Mouse (Mus musculus) c-Kit-negative CD71-positive TER-119-positive erythroid progenitor cells, embryonic 14.5 days (primary cell): ENCODE data around the gene Cnot8.
A peak's percentile ranks its signal among the peaks of the same experiment; 100 is the strongest.

Source experiments
- DNase-seq: peaks from one replicate; pipeline ENCODE4 v3.0.0-alpha.2; 2013; ENCODE audit warnings: low read depth, low spot score

Cnot8 gene

DNA sequence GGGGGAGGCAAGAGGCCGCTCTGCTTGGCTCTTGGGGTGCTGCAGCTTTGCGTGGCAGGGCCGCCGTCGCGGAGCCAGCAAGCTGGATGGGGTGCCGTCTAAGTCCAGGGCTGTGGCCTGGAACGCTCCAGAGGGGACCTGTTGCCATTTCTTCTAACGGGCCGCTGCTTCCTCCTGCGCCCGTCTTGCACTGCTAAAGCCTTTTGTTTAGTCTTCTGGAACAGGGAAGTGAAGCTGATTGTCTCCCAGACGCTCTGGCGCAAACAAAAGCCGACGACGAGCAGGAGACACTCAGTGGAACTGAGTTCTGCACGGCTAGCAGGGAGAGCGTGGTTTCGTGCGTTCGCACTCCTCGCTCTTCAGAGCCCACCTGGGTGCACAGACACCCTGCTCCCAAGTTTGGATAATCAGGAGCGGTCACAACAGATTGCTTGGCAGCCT is 418 bp downstream of the Cnot8 start:
- DNase-seq: peak; percentile 24

GRCm38 (mm10) chr11:58107009-58107408 is 3.1 kb downstream of the Cnot8 start:
- no peak for DNase-seq

- DNase-seq: no peak
Observed at GRCm38 (mm10) chr11:58107664-58108337, 3.8 kb downstream of the Cnot8 start.

DNA sequence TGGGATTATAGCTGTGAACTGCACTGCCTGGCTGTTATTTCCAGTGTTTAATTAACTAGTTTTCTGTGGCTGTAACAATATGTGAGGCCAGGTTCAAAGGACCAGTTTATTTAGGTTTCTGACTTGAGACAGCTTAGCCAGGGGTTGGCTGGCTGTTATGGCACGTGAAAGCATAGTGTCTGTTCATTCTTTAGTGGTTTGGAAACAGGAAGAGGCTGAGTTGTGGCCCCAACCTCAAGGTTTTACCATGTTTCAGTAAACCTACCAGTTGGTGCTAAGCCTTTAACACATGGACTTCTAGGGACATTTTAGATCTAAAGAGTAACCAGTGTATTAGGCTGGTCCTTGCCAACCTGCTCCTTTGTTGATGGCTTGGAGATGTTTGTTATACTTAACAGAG is 12.6 kb downstream of the Cnot8 start:
- no peak for DNase-seq

GRCm38 (mm10) chr11:58117044-58117652 is 13.2 kb downstream of the Cnot8 start:
- DNase-seq: no peak

- no peak for DNase-seq
Observed at GRCm38 (mm10) chr11:58120655-58121054, 16.7 kb downstream of the Cnot8 start.

- DNase-seq: no peak
Observed at GRCm38 (mm10) chr11:58121351-58121750, 17.4 kb downstream of the Cnot8 start.

- no peak for DNase-seq
Observed at GRCm38 (mm10) chr11:58123711-58124110, 19.8 kb downstream of the Cnot8 start.

GRCm38 (mm10) chr11:58125021-58125420 is 21.1 kb downstream of the Cnot8 start:
- no peak for DNase-seq

GRCm38 (mm10) chr11:58126397-58127160 is 22.6 kb downstream of the Cnot8 start:
- no peak for DNase-seq

- peak; percentile 50 for DNase-seq
Observed at GRCm38 (mm10) chr11:58127544-58127943, 23.6 kb downstream of the Cnot8 start.

DNA sequence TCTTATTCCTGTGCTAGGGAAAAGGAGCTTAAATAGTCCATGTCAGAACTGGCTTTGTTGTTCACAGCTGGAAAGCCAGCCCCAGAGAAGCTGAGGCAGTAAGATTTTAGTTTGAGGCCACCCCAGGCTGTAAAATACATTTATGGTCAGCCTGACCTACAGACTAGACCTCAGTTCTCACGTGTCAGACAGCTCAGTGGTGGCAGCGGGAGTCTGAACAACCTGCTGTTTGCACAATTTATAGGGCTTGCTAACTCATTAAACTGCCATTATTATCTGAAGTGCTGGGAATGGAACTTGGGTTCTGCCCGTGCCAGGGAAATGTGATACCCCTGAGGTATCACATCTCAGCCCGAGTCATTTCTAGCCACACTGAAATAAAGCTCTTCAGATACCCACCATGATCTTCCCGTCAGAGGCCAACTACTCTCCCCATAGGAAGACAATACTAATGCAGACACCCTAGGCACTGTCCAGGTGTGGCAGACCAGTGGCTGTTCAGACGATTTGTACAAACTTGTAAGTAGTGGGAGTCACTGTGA is 25.4 kb downstream of the Cnot8 start:
- no peak for DNase-seq

GRCm38 (mm10) chr11:58132026-58132425 is 28.1 kb downstream of the Cnot8 start:
- DNase-seq: no peak

- no peak for DNase-seq
Observed at GRCm38 (mm10) chr11:58134869-58135268, 30.9 kb downstream of the Cnot8 start.

DNA sequence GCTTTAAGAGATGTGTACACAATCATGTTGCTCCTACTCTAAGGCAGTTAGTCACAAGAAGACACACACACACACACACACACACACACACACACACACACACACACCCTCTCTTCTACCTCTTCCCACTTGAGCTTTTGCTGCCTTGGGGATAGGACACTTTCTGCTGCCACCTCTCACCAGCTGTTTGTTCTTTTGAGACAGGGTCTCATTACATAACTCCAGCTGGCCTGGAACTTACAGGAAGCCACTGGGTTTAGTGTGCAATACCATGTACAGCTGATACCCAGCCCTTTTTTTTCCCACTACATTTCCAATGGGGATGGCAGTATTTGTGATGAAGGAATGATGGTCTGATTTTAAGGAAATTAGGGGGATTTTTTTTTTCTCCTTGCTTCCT is 31.3 kb downstream of the Cnot8 start:
- no peak for DNase-seq

- DNase-seq: no peak
Observed at GRCm38 (mm10) chr11:58136677-58137076, 32.7 kb downstream of the Cnot8 start.

DNA sequence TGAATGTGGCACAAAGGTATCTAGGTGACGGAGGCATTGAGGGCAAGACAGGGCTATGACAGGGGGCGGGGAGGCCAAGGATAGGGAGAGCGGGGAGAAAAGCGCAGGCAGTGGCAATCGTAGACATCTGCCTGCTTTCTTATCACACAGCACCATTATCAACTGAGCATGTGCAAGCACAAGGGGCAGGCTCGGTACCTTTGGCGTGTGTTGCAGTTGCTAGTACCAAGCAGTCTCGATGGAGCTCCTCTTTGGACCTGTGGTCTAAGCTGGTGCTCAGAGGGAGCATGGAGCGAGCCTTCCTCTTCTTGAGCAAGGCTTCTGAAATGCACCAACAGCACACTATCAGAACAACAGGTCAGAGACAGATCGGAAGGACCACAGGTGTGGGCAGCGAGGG is 34.9 kb downstream of the Cnot8 start:
- no peak for DNase-seq

- no peak for DNase-seq
Observed at GRCm38 (mm10) chr11:58139466-58139865, 35.5 kb downstream of the Cnot8 start.

GRCm38 (mm10) chr11:58143704-58144426 is 39.9 kb downstream of the Cnot8 start:
- no peak for DNase-seq

DNA sequence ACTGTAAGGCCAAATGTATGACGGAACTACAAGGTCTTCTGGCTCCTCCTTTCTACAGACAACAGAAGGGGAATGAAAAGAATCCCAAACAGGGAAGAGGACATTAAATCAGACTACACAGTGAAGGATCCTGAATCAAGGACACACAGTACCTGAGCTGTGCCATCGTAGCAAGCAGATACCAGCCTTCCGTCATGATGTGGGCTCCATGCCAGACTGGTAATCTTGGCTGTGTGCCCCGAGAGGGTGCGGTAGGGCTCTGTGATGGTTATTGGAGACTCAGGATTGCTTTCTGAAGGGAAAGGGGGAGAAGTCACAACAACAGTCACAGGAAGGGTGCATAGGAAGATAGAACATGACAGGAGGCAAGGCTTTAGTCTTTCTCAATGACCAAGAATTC is 42.3 kb downstream of the Cnot8 start:
- DNase-seq: no peak

GRCm38 (mm10) chr11:58155458-58155857 is 51.5 kb downstream of the Cnot8 start:
- DNase-seq: no peak

DNA sequence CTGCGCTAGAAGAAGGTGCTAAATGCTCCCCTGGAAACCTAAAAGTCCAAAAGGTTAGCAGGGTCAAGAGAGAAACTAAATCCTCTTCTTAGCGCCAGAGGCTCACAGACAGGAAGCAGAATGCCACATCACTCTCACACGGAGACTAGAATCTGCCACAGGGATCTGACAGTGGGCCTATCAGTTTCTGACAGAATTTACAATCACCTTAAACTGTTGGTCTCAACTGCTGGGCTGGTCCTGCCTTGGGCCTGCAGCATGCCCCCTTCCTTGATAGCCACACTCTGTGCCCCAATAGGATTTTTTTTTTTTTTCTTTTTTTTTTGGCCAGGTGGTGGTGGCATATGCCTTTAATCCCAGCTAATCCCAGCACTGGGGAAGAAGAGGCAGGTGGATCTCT is 52.9 kb downstream of the Cnot8 start:
- no peak for DNase-seq
